Mouse (Mus musculus) liver, embryonic 14.5 days (tissue): ENCODE data around the gene Sry. TPM values are rescaled to one million over a fixed set of nuclear protein-coding genes. Genes with fewer than 3 reads are reported as not detected.

Experiments
- ATAC-seq: fragments of 200-750 bp; cut with Nextera tagmentation; 2 replicates; pipeline ENCODE4 v1.8.0; 2017; ENCODE audit warnings: moderate number of reproducible peaks, mild to moderate bottlenecking, moderate library complexity; ENCODE audit not compliant: insufficient read depth
- DNase-seq, 3 experiments: peaks; one replicate each; pipeline ENCODE4 v3.0.0-alpha.2; 2012 to 2013; ENCODE audit warnings: low read depth in 3 of 3, low spot score in 3 of 3
- H3K27ac ChIP-seq: fragments of 300-500 bp; sonication (generic); 2 replicates; pipeline ENCODE4 v1.5.1; 2014; ENCODE audit warnings: moderate library complexity, mild to moderate bottlenecking, control low read depth, inconsistent platforms
- H3K27me3 ChIP-seq: fragments of 300-500 bp; sonication (generic); 2 replicates; pipeline ENCODE4 v1.6.1; 2014; ENCODE audit warnings: mild to moderate bottlenecking, low read length, moderate library complexity; ENCODE audit not compliant: control insufficient read depth, insufficient read depth
- H3K36me3 ChIP-seq: fragments of 300-500 bp; sonication (generic); replicated peaks from 2 replicates; pipeline ENCODE4 v1.6.1; 2014; ENCODE audit warnings: low read depth; ENCODE audit not compliant: control insufficient read depth, insufficient read depth
- H3K4me1 ChIP-seq, 2 experiments: fragments of 200-500 bp in 1 of 2; fragments of 300-500 bp in 1 of 2; sonication (generic) in 1 of 2; replicated peaks; 2 replicates each; pipeline ENCODE4 v1.6.1; 2012 to 2014; ENCODE audit warnings: antibody characterized with exemption in 1 of 2, inconsistent platforms in 1 of 2, low read length in 1 of 2; ENCODE audit not compliant: control insufficient read depth in 2 of 2, insufficient read depth in 2 of 2
- H3K4me2 ChIP-seq: fragments of 300-500 bp; sonication (generic); 2 replicates; pipeline ENCODE4 v1.6.1; 2014; ENCODE audit warnings: low read depth, mild to moderate bottlenecking, control low read depth, moderate library complexity
- H3K4me3 ChIP-seq, 2 experiments: fragments of 200-500 bp in 1 of 2; fragments of 300-500 bp in 1 of 2; sonication (generic) in 1 of 2; 2 replicates each; pipeline ENCODE4 v1.5.1; 2012 to 2014; ENCODE audit warnings: low read depth in 2 of 2, low read length in 2 of 2, mild to moderate bottlenecking in 2 of 2, control low read depth in 1 of 2, inconsistent platforms in 1 of 2, moderate library complexity in 1 of 2; ENCODE audit not compliant: insufficient read depth in 1 of 2
- H3K9ac ChIP-seq: fragments of 300-500 bp; sonication (generic); replicated peaks from 2 replicates; pipeline ENCODE4 v1.6.1; 2014; ENCODE audit warnings: mild to moderate bottlenecking, control low read depth, moderate library complexity
- H3K9me3 ChIP-seq: fragments of 300-500 bp; sonication (generic); 2 replicates; pipeline ENCODE4 v1.6.1; 2016; ENCODE audit warnings: low read length, mixed read lengths; ENCODE audit not compliant: control insufficient read depth
- CTCF ChIP-seq: IDR thresholded peaks from 2 replicates; pipeline ENCODE4 v1.5.1; 2016; ENCODE audit warnings: antibody characterized with exemption, low read depth, control low read depth
- EP300 ChIP-seq: IDR thresholded peaks from 2 replicates; pipeline ENCODE4 v1.6.1; 2016; ENCODE audit warnings: antibody characterized with exemption, low read depth
- WGBS: fragments of 180-500 bp; shearing (Covaris S2); extraction: QIAGEN DNeasy Blood & Tissue Kit; methylation state at CpG from one replicate; pipeline ENCODE4 v1.1.7; 2014; ENCODE audit not compliant: insufficient replicate concordance; 5-methylcytosine and 5-hydroxymethylcytosine counted together
- polyA plus RNA-seq, 2 experiments: library from polyadenylated mRNA; depleted of rRNA in 1 of 2; stranded (reverse) in 1 of 2; unstranded in 1 of 2; fragments of >200 nt; fragmentation: Nextera tagmentation in 1 of 2; extraction: Ambion mirVana in 1 of 2; gene quantifications; 2 replicates each; pipeline versions ENCODE4 v1.2.1 to v1.2.3; 2012 to 2014

Gene Sry
- not detected in 2 replicates for polyA plus RNA-seq (2012; rRNA removed)
- polyA plus RNA-seq (2014; fragmentation: Nextera tagmentation; extraction: Ambion mirVana): not detected in 2 replicates

DNA sequence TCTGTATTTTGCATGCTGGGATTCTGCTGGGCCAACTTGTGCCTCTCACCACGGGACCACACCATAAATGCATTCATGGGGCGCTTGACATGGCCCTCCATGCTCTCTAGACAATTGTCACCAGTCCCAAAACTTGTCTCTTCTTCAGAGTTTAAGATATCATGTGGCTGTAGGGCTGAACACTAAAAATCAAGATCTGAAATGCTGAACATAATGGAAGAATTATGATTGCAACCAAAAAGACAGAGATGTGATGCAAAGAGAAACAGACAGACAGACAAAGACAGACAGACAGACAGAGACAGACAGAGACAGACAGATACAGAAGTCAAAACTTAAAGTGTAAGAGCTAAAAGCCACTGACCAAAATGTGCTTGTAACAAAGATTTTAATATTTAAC is at the start of gene Sry:
Gene Sry (minus strand): TSS at position 101 of the 400 bp plus-strand sequence.
- no peak for DNase-seq
- H3K36me3 ChIP-seq: no peaks in the 10 kb centered on the region
- H3K27me3 ChIP-seq: no peaks in the 10 kb centered on the region
- H3K4me1 ChIP-seq: no peaks in the 10 kb centered on the region
- no peak within 1 kb of the TSS for H3K4me3 ChIP-seq
- TF ChIP-seq CTCF (no peak), EP300 (no peak)
- 35% methylated on average over 2 of the region's 2 CpGs for WGBS
- H3K4me2 ChIP-seq: no peak within 1 kb of the TSS
- H3K9ac ChIP-seq: no peak within 1 kb of the TSS
- no peak for ATAC-seq
- H3K9me3 ChIP-seq: no peaks in the 10 kb centered on the region
- H3K27ac ChIP-seq: no peak within 1 kb of the TSS

Other genes with a start within 250 kb of the Sry start
- gene H2al2c, start 64.6 kb downstream of the Sry start, polyA plus RNA-seq (2012; rRNA removed): not detected in 2 replicates
- not detected in 2 replicates for gene H2al2c, start 64.6 kb downstream of the Sry start, polyA plus RNA-seq (2014; fragmentation: Nextera tagmentation; extraction: Ambion mirVana)
- not detected in 2 replicates for gene H2al2b, start 57.0 kb upstream of the Sry start, polyA plus RNA-seq (2012; rRNA removed)
- not detected in 2 replicates for gene H2al2b, start 57.0 kb upstream of the Sry start, polyA plus RNA-seq (2014; fragmentation: Nextera tagmentation; extraction: Ambion mirVana)
- not detected in 2 replicates for gene Gm4064, start 132.5 kb upstream of the Sry start, polyA plus RNA-seq (2012; rRNA removed)
- gene Gm4064, start 132.5 kb upstream of the Sry start, polyA plus RNA-seq (2014; fragmentation: Nextera tagmentation; extraction: Ambion mirVana): not detected in 2 replicates
- gene Rbmy, start 167.0 kb upstream of the Sry start, polyA plus RNA-seq (2012; rRNA removed): not detected in 2 replicates
- not detected in 2 replicates for gene Rbmy, start 167.0 kb upstream of the Sry start, polyA plus RNA-seq (2014; fragmentation: Nextera tagmentation; extraction: Ambion mirVana)
- not detected in 2 replicates for gene Gm10256, start 167.0 kb upstream of the Sry start, polyA plus RNA-seq (2012; rRNA removed)
- not detected in 2 replicates for gene Gm10256, start 167.0 kb upstream of the Sry start, polyA plus RNA-seq (2014; fragmentation: Nextera tagmentation; extraction: Ambion mirVana)
- not detected in 2 replicates for gene Gm10352, start 237.3 kb upstream of the Sry start, polyA plus RNA-seq (2012; rRNA removed)
- not detected in 2 replicates for gene Gm10352, start 237.3 kb upstream of the Sry start, polyA plus RNA-seq (2014; fragmentation: Nextera tagmentation; extraction: Ambion mirVana)